Mouse (Mus musculus): ENCODE measurements at regions not wholly inside any gene's neighbourhood (a gene's known extent, or its start where the extent isn't known, plus 50 kb on each side); places are given as distances from the start of the nearest gene placed in this dataset.
A peak's percentile ranks its signal among the peaks of the same experiment; 100 is the strongest.

GRCm38 (mm10) chr9:87784872-87785271 is 53.8 kb upstream of the Tbx18 start:
- Histone ChIP-seq H3K27me3 (ENCODE audit: insufficient read depth, low read length) (no peaks in the 10 kb centered on the region), H3K9me3 (replicated peaks; ENCODE audit: low read length) (no peaks in the 10 kb centered on the region), H3K36me3 (ENCODE audit: insufficient read depth, low read length) (no peaks in the 10 kb centered on the region), H3K9ac (ENCODE audit: low read depth, low read length) (no peak overlapping the region), H3K4me2 (ENCODE audit: low read length) (no peak overlapping the region), H3K4me1 (replicated peaks; ENCODE audit: insufficient read depth, low read length) (no peaks in the 10 kb centered on the region), H3K27ac (no peak overlapping the region), H3K4me3 (replicated peaks; ENCODE audit: low read depth, low read length) (no peak overlapping the region)
- TF ChIP-seq CTCF (IDR thresholded peaks at IDR 0.05; ENCODE audit: low read depth) = no peak
- ATAC-seq (replicated peaks; ENCODE audit: low FRiP score, low read depth) = no peak
- no peak for DNase-seq (ENCODE audit: low spot score)
- WGBS = 72% methylated on average over 1 of the region's 1 CpGs

GRCm38 (mm10) chr9:87811746-87812145 is 80.7 kb upstream of the Tbx18 start:
- Histone ChIP-seq H3K9me3 (replicated peaks; ENCODE audit: low read length) (no peaks in the 10 kb centered on the region), H3K9ac (ENCODE audit: low read depth, low read length) (no peak overlapping the region), H3K4me2 (ENCODE audit: low read length) (no peak overlapping the region), H3K27ac (no peak overlapping the region), H3K4me3 (replicated peaks; ENCODE audit: low read depth, low read length) (no peak overlapping the region), H3K36me3 (ENCODE audit: insufficient read depth, low read length) (no peaks in the 10 kb centered on the region), H3K27me3 (ENCODE audit: insufficient read depth, low read length) (no peaks in the 10 kb centered on the region), H3K4me1 (replicated peaks; ENCODE audit: insufficient read depth, low read length) (no peaks in the 10 kb centered on the region)
- no peak for DNase-seq (ENCODE audit: low spot score)
- no peak for ATAC-seq (replicated peaks; ENCODE audit: low FRiP score, low read depth)
- no peak for TF ChIP-seq CTCF (IDR thresholded peaks at IDR 0.05; ENCODE audit: low read depth)
- 63% methylated on average over 2 of the region's 2 CpGs for whole genome bisulfite sequencing

GRCm38 (mm10) chr9:87822276-87822675 is 91.2 kb upstream of the Tbx18 start:
- H3K4me2 ChIP-seq (ENCODE audit: low read length) = no peak overlapping the region
- H3K4me1 ChIP-seq (replicated peaks; ENCODE audit: insufficient read depth, low read length) = no peaks in the 10 kb centered on the region
- H3K9ac ChIP-seq (ENCODE audit: low read depth, low read length) = no peak overlapping the region
- TF ChIP-seq CTCF (IDR thresholded peaks at IDR 0.05; ENCODE audit: low read depth) = no peak
- no peak overlapping the region for H3K27ac ChIP-seq
- H3K4me3 ChIP-seq (replicated peaks; ENCODE audit: low read depth, low read length) = no peak overlapping the region
- ATAC-seq (replicated peaks; ENCODE audit: low FRiP score, low read depth) (no peak), DNase-seq (ENCODE audit: low spot score) (no peak)
- no peaks in the 10 kb centered on the region for H3K9me3 ChIP-seq (replicated peaks; ENCODE audit: low read length)
- no peaks in the 10 kb centered on the region for H3K27me3 ChIP-seq (ENCODE audit: insufficient read depth, low read length)
- no peaks in the 10 kb centered on the region for H3K36me3 ChIP-seq (ENCODE audit: insufficient read depth, low read length)
- WGBS = 79% methylated on average over 5 of the region's 5 CpGs

GRCm38 (mm10) chr9:87824691-87825230 is 93.7 kb upstream of the Tbx18 start:
- Histone ChIP-seq H3K27ac (no peak overlapping the region), H3K9me3 (replicated peaks; ENCODE audit: low read length) (no peaks in the 10 kb centered on the region), H3K9ac (ENCODE audit: low read depth, low read length) (no peak overlapping the region), H3K4me1 (replicated peaks; ENCODE audit: insufficient read depth, low read length) (no peaks in the 10 kb centered on the region), H3K27me3 (ENCODE audit: insufficient read depth, low read length) (no peaks in the 10 kb centered on the region), H3K4me2 (ENCODE audit: low read length) (no peak overlapping the region), H3K4me3 (replicated peaks; ENCODE audit: low read depth, low read length) (no peak overlapping the region), H3K36me3 (ENCODE audit: insufficient read depth, low read length) (no peaks in the 10 kb centered on the region)
- WGBS = 77% methylated on average over 8 of the region's 8 CpGs
- ATAC-seq (replicated peaks; ENCODE audit: low FRiP score, low read depth) = no peak
- no peak for DNase-seq (ENCODE audit: low spot score)
- no peak for TF ChIP-seq CTCF (IDR thresholded peaks at IDR 0.05; ENCODE audit: low read depth)

GRCm38 (mm10) chr9:87843898-87844297 is 112.8 kb upstream of the Tbx18 start:
- no peak overlapping the region for H3K9ac ChIP-seq (ENCODE audit: low read depth, low read length)
- no peak overlapping the region for H3K4me2 ChIP-seq (ENCODE audit: low read length)
- H3K27ac ChIP-seq = no peak overlapping the region
- H3K9me3 ChIP-seq (replicated peaks; ENCODE audit: low read length) = no peaks in the 10 kb centered on the region
- no peak for ATAC-seq (replicated peaks; ENCODE audit: low FRiP score, low read depth)
- no peaks in the 10 kb centered on the region for H3K27me3 ChIP-seq (ENCODE audit: insufficient read depth, low read length)
- WGBS = 65% methylated on average over 6 of the region's 6 CpGs
- no peak for TF ChIP-seq CTCF (IDR thresholded peaks at IDR 0.05; ENCODE audit: low read depth)
- peak; percentile 48 for DNase-seq (ENCODE audit: low spot score)
- H3K36me3 ChIP-seq (ENCODE audit: insufficient read depth, low read length) = no peaks in the 10 kb centered on the region
- H3K4me1 ChIP-seq (replicated peaks; ENCODE audit: insufficient read depth, low read length) = no peaks in the 10 kb centered on the region
- no peak overlapping the region for H3K4me3 ChIP-seq (replicated peaks; ENCODE audit: low read depth, low read length)

GRCm38 (mm10) chr9:87844453-87844852 is 113.4 kb upstream of the Tbx18 start:
- Histone ChIP-seq H3K4me2 (ENCODE audit: low read length) (no peak overlapping the region), H3K36me3 (ENCODE audit: insufficient read depth, low read length) (no peaks in the 10 kb centered on the region), H3K4me3 (replicated peaks; ENCODE audit: low read depth, low read length) (no peak overlapping the region), H3K9ac (ENCODE audit: low read depth, low read length) (no peak overlapping the region), H3K9me3 (replicated peaks; ENCODE audit: low read length) (no peaks in the 10 kb centered on the region), H3K4me1 (replicated peaks; ENCODE audit: insufficient read depth, low read length) (no peaks in the 10 kb centered on the region), H3K27ac (no peak overlapping the region), H3K27me3 (ENCODE audit: insufficient read depth, low read length) (no peaks in the 10 kb centered on the region)
- TF ChIP-seq CTCF (IDR thresholded peaks at IDR 0.05; ENCODE audit: low read depth) = no peak
- WGBS = 62% methylated on average over 2 of the region's 2 CpGs
- DNase-seq (ENCODE audit: low spot score) (no peak), ATAC-seq (replicated peaks; ENCODE audit: low FRiP score, low read depth) (no peak)

- no peak overlapping the region for H3K4me2 ChIP-seq (ENCODE audit: low read length)
- no peaks in the 10 kb centered on the region for H3K9me3 ChIP-seq (replicated peaks; ENCODE audit: low read length)
- no peak overlapping the region for H3K4me3 ChIP-seq (replicated peaks; ENCODE audit: low read depth, low read length)
- WGBS = 77% methylated on average over 5 of the region's 5 CpGs
- no peak for ATAC-seq (replicated peaks; ENCODE audit: low FRiP score, low read depth)
- no peak overlapping the region for H3K9ac ChIP-seq (ENCODE audit: low read depth, low read length)
- H3K36me3 ChIP-seq (ENCODE audit: insufficient read depth, low read length) = no peaks in the 10 kb centered on the region
- H3K4me1 ChIP-seq (replicated peaks; ENCODE audit: insufficient read depth, low read length) = no peaks in the 10 kb centered on the region
- DNase-seq (ENCODE audit: low spot score) = no peak
- no peaks in the 10 kb centered on the region for H3K27me3 ChIP-seq (ENCODE audit: insufficient read depth, low read length)
- no peak for TF ChIP-seq CTCF (IDR thresholded peaks at IDR 0.05; ENCODE audit: low read depth)
- H3K27ac ChIP-seq = no peak overlapping the region
These were observed 117.8 kb upstream of the Tbx18 start for GRCm38 (mm10) chr9:87848882-87849281.
